Mouse (Mus musculus) kidney, adult 8-10 months (tissue): ENCODE results near the gene Gm44596.

Experiments
- DNase-seq, 2 experiments: peaks; one replicate each; pipeline ENCODE4 v3.0.0; 2022

Gm44596 gene

GRCm38 (mm10) chr6:128432356-128432915, 57.1 kb downstream of the Gm44596 start:
- DNase-seq = no peak

GRCm38 (mm10) chr6:128433566-128433965, 58.3 kb downstream of the Gm44596 start:
- no peak for DNase-seq

- peak; percentile 84 to 87 for DNase-seq
These were observed 60.2 kb downstream of the Gm44596 start for GRCm38 (mm10) chr6:128435474-128435873.

- no peak for DNase-seq
These were observed 61.2 kb downstream of the Gm44596 start for GRCm38 (mm10) chr6:128436356-128437005.

- no peak for DNase-seq
These were observed 62.0 kb downstream of the Gm44596 start for GRCm38 (mm10) chr6:128437288-128437687.

- DNase-seq = peak; percentile 82 to 85
These were observed 62.5 kb downstream of the Gm44596 start for GRCm38 (mm10) chr6:128437731-128438316.

GRCm38 (mm10) chr6:128438317-128438870, 63.1 kb downstream of the Gm44596 start, which contains the start of gene Fkbp4:
Fkbp4 (minus strand) TSS chr6:128438677.
- peak; percentile 93 to 94 for DNase-seq

- DNase-seq = peak in 1 of 2 experiments; percentile 26
These were observed 63.6 kb downstream of the Gm44596 start for GRCm38 (mm10) chr6:128438871-128439341.

GRCm38 (mm10) chr6:128440238-128440637, 64.9 kb downstream of the Gm44596 start:
- DNase-seq = no peak

- DNase-seq = peak; percentile 77 to 81
These were observed 70.6 kb downstream of the Gm44596 start for GRCm38 (mm10) chr6:128445761-128446535.

GRCm38 (mm10) chr6:128447063-128447462, 71.8 kb downstream of the Gm44596 start:
- no peak for DNase-seq

GRCm38 (mm10) chr6:128455835-128456605, 80.7 kb downstream of the Gm44596 start:
- DNase-seq = no peak
